Mouse (Mus musculus) spleen, postnatal 0 days (tissue): ENCODE measurements around the gene Sh3bp1. TPM values are rescaled to one million over a fixed set of nuclear protein-coding genes. Genes with fewer than 3 reads are reported as not detected.

Experiments
- polyA plus RNA-seq: library from polyadenylated mRNA; unstranded; fragments of >200 nt; fragmentation: Nextera tagmentation; extraction: Ambion mirVana; gene quantifications from 2 replicates; pipeline ENCODE4 v1.2.1, GENCODE M21; 2015

The Sh3bp1 gene
- 17.5 and 24.0 TPM in 2 replicates for polyA plus RNA-seq

DNA sequence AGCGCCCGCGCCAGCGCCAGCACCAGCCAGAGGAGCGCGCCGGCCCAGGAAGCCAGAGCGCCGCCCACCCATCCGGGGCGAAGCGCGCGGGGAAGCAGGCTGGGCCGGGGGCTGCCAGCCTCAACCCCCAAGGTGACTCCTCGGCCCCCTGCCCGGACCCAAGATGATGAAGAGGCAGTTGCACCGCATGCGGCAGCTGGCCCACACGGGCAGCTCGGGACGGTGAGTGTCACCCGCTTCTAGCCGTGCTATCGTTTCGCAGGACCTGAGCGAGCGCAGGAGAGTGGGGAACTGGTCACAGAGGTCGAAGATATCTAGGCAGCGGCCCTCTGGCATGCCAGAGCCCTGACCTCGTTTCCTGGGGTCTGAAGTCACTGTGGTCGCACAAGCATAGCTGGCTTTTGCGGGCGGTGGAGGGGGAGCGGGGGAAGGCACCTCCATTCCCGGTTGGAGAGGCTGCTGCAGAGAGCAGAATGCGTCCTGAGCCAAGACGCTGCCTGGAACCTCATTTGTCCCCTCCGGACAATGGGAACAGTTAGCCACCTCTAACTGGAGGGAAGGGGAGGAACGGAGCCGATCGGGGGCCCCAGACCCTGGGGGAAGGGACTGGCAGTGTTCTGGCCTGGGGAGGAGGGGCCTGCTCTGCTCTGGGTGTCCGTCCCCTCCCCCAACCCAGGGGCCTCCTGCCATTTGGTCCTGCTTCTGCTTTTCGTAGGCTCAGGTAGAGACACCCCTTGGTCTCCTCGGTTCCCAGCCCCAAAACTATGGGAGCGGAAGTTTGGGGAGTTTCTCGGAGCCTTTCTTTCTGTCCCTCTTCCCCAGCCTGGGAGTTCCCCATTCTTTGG is at the start of gene Sh3bp1:
TSS of gene Sh3bp1 (plus strand) at position 29 of the 845 bp plus-strand sequence.

GRCm38 (mm10) chr15:78855303-78855965 is 44.1 kb upstream of the Sh3bp1 start, which contains the start of gene Lgals2:
TSS of gene Lgals2 (minus strand) at chr15:78855529.

DNA sequence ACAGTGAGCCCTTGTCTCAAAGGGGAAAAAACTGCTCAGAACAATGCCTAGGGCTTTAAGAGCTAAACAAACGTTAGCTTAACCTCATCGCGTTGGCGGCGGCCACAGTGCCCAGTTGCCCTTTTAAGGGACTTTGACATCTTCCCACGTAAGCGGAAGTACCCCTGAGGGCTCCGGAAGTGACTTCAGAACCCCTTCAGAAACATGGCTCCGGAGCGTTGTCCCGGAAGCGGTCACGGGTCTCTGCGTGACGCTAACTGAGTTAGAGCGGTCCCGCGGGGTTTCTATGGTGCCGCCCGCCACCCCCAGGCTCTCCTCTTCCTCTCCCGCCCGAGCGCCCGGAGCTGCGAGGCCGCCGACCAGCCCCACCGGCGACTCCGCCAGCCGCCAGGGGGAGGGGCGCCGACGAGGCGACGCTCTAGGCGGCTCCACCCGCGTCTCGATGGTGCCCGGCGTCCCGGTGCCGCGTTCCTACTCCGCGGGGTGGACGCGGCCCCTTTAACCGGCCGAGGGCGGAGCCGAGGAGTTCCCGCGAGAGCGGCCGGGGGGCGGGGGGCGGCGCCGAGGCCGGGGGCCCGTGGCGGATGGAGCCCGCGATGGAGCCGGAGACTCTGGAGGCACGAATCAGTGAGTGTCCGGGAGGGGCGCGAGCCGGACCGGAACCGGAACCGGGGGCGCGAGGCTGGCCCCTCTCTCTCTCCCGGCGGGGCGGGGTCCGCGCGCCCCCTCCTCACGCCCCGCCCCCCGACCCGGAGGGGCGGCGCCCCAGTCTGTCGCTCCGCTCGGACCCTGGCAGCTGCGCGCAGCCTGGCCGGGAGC is 22.4 kb upstream of the Sh3bp1 start, which contains the start of gene Gga1:
TSS of gene Gga1 (plus strand) at position 200 of the 819 bp plus-strand sequence.

DNA sequence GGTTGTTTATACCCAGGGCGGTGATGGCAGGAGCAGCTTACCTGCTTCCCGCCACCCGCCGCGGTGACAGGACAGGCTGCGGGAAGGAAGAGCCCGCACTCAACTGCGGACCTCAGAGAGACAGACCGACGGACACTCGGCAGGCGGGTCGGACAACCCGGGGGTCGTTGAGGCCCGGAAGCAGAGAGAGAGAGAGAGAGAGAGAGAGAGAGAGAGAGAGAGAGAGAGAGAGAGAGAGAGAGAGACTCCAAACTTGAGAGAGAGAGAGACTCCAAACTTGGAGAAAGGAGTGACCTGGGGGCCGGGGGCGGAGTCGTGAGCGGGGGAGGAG is 194 bp upstream of the Sh3bp1 start, which contains the start of gene Gm49510:
TSS of gene Gm49510 (plus strand) at position 259 of the 331 bp plus-strand sequence.

DNA sequence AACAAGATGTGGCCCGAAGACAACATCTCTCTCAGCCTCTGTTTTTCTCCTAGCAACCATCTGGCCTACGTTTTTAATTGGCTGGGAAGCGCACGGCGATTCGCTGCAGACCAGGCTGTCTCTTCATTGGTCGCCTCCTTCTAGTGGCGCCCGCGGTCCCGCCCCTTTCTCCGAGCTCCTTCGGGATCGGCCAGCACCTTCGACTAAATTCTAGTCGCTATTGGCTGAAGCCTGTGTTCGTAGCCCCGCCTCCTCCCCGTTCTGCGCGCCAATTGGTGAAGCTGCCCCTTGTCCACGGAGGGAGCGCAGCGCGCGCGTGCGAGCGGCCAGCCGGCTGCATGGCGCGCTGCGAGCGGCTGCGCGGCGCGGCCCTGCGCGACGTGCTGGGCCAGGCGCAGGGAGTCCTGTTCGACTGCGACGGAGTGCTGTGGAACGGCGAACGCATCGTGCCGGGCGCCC is 14.1 kb downstream of the Sh3bp1 start, which contains the start of gene Pdxp:
TSS of gene Pdxp (plus strand) at position 288 of the 459 bp plus-strand sequence.

GRCm38 (mm10) chr15:78926021-78926919 is 26.7 kb downstream of the Sh3bp1 start, which contains the start of gene Lgals1:
TSS of gene Lgals1 (plus strand) at chr15:78926725.

DNA sequence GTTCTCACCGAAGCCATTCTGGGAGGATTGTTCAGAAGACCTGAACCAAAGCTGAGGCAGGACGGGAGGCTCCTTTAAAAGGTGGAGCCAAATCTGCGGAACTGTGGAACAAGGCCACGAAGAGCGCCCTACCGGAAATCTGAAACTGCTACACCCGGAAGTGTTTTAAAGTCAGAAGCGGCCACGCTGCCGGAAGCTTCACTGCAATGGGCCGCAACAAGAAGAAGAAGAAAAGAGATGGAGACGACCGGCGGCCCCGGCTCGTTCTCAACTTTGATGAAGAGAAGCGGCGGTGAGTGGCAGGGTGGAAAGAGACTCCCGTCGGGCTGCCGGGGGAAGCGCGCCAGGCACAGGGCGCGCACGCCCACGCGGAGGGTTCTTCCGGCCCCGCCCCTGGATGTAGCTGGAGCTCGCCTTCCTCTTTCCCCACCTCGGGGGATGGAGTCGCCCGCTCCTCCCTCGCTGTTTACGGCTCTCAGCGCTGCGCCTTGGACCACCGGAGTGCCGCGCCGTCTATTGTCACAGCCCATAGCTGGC is 35.3 kb downstream of the Sh3bp1 start, which contains the start of gene Nol12:
TSS of gene Nol12 (plus strand) at position 150 of the 537 bp plus-strand sequence.

DNA sequence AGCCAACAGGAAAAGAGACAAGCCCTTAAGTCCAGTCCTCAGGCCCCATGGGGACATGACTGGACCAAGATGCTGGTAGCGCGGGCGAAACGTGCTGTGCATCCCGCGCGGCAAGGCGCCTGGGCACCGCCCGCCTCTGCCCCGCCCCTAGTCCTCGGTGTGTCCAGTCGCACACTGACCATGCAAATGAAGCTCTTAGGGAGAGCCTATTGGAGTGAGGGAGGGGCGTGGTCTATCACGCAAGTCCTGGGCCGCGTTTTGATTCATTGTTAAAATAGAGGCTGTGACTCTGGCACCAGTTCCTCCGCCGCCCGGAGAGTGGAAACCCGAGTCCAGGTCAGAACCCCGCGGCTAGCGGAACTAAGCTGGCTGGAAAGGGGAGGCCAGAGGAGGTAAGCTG is 48.1 kb downstream of the Sh3bp1 start, which contains the start of gene Triobp:
TSS of gene Triobp (plus strand) at position 68 of the 400 bp plus-strand sequence.

Other genes with a start within 250 kb of the Sh3bp1 start
- gene Elfn2, start 181.0 kb upstream of the Sh3bp1 start, polyA plus RNA-seq: 0.05 TPM in 2 replicates
- gene Mfng, start 126.3 kb upstream of the Sh3bp1 start, polyA plus RNA-seq: 12.7 and 15.6 TPM in 2 replicates
- gene Card10, start 96.7 kb upstream of the Sh3bp1 start, polyA plus RNA-seq: 2.0 and 2.5 TPM in 2 replicates
- 19.1 and 24.8 TPM in 2 replicates for gene Cdc42ep1, start 57.1 kb upstream of the Sh3bp1 start, polyA plus RNA-seq
- gene Lgals2, start 44.2 kb upstream of the Sh3bp1 start, polyA plus RNA-seq: 2.3 and 2.9 TPM in 2 replicates
- 20.4 and 24.6 TPM in 2 replicates for gene Gga1, start 22.6 kb upstream of the Sh3bp1 start, polyA plus RNA-seq
- 0.34 and 0.46 TPM in 2 replicates for gene Gm49510, start 101 bp upstream of the Sh3bp1 start, polyA plus RNA-seq
- 5.4 and 6.1 TPM in 2 replicates for gene Pdxp, start 14.2 kb downstream of the Sh3bp1 start, polyA plus RNA-seq
- 444 and 544 TPM in 2 replicates for gene Lgals1, start 27.0 kb downstream of the Sh3bp1 start, polyA plus RNA-seq
- gene Nol12, start 35.2 kb downstream of the Sh3bp1 start, polyA plus RNA-seq: 33.0 and 33.8 TPM in 2 replicates
- gene Triobp, start 48.0 kb downstream of the Sh3bp1 start, polyA plus RNA-seq: 14.7 and 17.5 TPM in 2 replicates
- 102 and 129 TPM in 2 replicates for gene H1f0, start 128.7 kb downstream of the Sh3bp1 start, polyA plus RNA-seq
- gene Galr3, start 142.1 kb downstream of the Sh3bp1 start, polyA plus RNA-seq: 0.18 TPM in 1 of 2 replicates, not detected in the other
- gene Ankrd54, start 163.1 kb downstream of the Sh3bp1 start, polyA plus RNA-seq: 57.8 and 63.1 TPM in 2 replicates
- 108 and 112 TPM in 2 replicates for gene Eif3l, start 175.4 kb downstream of the Sh3bp1 start, polyA plus RNA-seq
- 2.6 and 2.8 TPM in 2 replicates for gene Micall1, start 209.1 kb downstream of the Sh3bp1 start, polyA plus RNA-seq
- 225 and 245 TPM in 2 replicates for gene Polr2f, start 241.2 kb downstream of the Sh3bp1 start, polyA plus RNA-seq
- gene 1700088E04Rik, start 241.5 kb downstream of the Sh3bp1 start, polyA plus RNA-seq: 0.76 and 3.3 TPM in 2 replicates